Mouse (Mus musculus) MEL (cell line): ENCODE measurements around the gene Gm7257. TPM values are rescaled to one million over a fixed set of nuclear protein-coding genes. Genes with fewer than 3 reads are reported as not detected.

Experiments used
- DNase-seq: peaks from one replicate; pipeline ENCODE4 v3.0.0; 2011; ENCODE audit warnings: low read depth, low spot score
- H3K27ac ChIP-seq: 2 replicates; pipeline ENCODE4 v1.5.1; 2012; ENCODE audit warnings: low read depth, mild to moderate bottlenecking, control low read depth, low read length, moderate library complexity; ENCODE audit not compliant: control insufficient read depth
- H3K27me3 ChIP-seq, 2 experiments: fragments of 150-350 bp in 1 of 2; sonication (generic) in 1 of 2; 2 replicates each; pipeline ENCODE4 v1.6.1; 2012; ENCODE audit warnings: low read length in 2 of 2, mild to moderate bottlenecking in 2 of 2, improper control_type of control experiment in 1 of 2, moderate library complexity in 1 of 2; ENCODE audit not compliant: insufficient read depth in 2 of 2, control insufficient read depth in 1 of 2
- H3K36me3 ChIP-seq, 2 experiments: 2 replicates each; pipeline ENCODE4 v1.6.1; 2012 to 2014; ENCODE audit warnings: low read length in 2 of 2, improper control_type of control experiment in 1 of 2, inconsistent platforms in 1 of 2, mild to moderate bottlenecking in 1 of 2; ENCODE audit not compliant: insufficient read depth in 2 of 2, control insufficient read depth in 1 of 2
- H3K4me1 ChIP-seq, 2 experiments: fragments of 150-350 bp in 1 of 2; sonication (generic) in 1 of 2; 2 replicates each; pipeline ENCODE4 v1.6.1; 2012; ENCODE audit warnings: low read length in 2 of 2, improper control_type of control experiment in 1 of 2, mild to moderate bottlenecking in 1 of 2; ENCODE audit not compliant: insufficient read depth in 2 of 2, control insufficient read depth in 1 of 2
- H3K4me3 ChIP-seq, 2 experiments: fragments of 150-350 bp in 1 of 2; sonication (generic) in 1 of 2; 2 replicates each; pipeline ENCODE4 v1.5.1; 2012; ENCODE audit warnings: low read depth in 2 of 2, low read length in 2 of 2, mild to moderate bottlenecking in 2 of 2, moderate library complexity in 2 of 2, control low read depth in 1 of 2, improper control_type of control experiment in 1 of 2; ENCODE audit not compliant: control insufficient read depth in 1 of 2, insufficient read depth in 1 of 2
- H3K79me2 ChIP-seq: 2 replicates; pipeline ENCODE4 v1.6.1; 2012; ENCODE audit warnings: mild to moderate bottlenecking, low read length, moderate library complexity; ENCODE audit not compliant: control insufficient read depth, poor library complexity, insufficient read depth
- H3K9ac ChIP-seq: 2 replicates; pipeline ENCODE4 v1.6.1; 2012; ENCODE audit warnings: low read depth, mild to moderate bottlenecking, control low read depth, low read length, moderate library complexity; ENCODE audit not compliant: control insufficient read depth, poor library complexity, severe bottlenecking
- H3K9me3 ChIP-seq: fragments of 150-350 bp; sonication (generic); replicated peaks from 2 replicates; pipeline ENCODE4 v1.6.1; 2012; ENCODE audit warnings: mild to moderate bottlenecking, low read length, improper control_type of control experiment, moderate library complexity; ENCODE audit not compliant: insufficient read depth
- CHD1 ChIP-seq: IDR thresholded peaks from 2 replicates; pipeline ENCODE4 v1.6.1; 2012; ENCODE audit warnings: low read depth, mild to moderate bottlenecking, inconsistent platforms, low read length, improper control_type of control experiment
- CHD2 ChIP-seq: IDR thresholded peaks from 2 replicates; pipeline ENCODE4 v1.6.1; 2011; ENCODE audit warnings: low read length, improper control_type of control experiment
- ELF1 ChIP-seq: IDR thresholded peaks from 2 replicates; pipeline ENCODE4 v1.6.1; 2014; ENCODE audit warnings: low read depth, mild to moderate bottlenecking, inconsistent platforms, low read length, improper control_type of control experiment, moderate library complexity
- GATA1 ChIP-seq: IDR thresholded peaks from 2 replicates; pipeline ENCODE4 v1.6.1; 2011; ENCODE audit warnings: low read depth, low read length, improper control_type of control experiment
- MAZ ChIP-seq: IDR thresholded peaks from 2 replicates; pipeline ENCODE4 v1.6.1; 2012; ENCODE audit warnings: low read depth, mild to moderate bottlenecking, inconsistent platforms, low read length, improper control_type of control experiment
- MXI1 ChIP-seq: IDR thresholded peaks from 2 replicates; pipeline ENCODE4 v1.6.1; 2011; ENCODE audit warnings: mild to moderate bottlenecking, low read depth, low read length, improper control_type of control experiment
- NELFE ChIP-seq: IDR thresholded peaks from 2 replicates; pipeline ENCODE4 v1.6.1; 2011; ENCODE audit warnings: low read depth, low read length, improper control_type of control experiment
- POLR2AphosphoS2 ChIP-seq: IDR thresholded peaks from 2 replicates; pipeline ENCODE4 v1.6.1; 2011; ENCODE audit warnings: low read length, improper control_type of control experiment
- RCOR1 ChIP-seq: IDR thresholded peaks from 2 replicates; pipeline ENCODE4 v1.6.1; 2012; ENCODE audit warnings: low read depth, mild to moderate bottlenecking, inconsistent platforms, low read length, improper control_type of control experiment
- USF1 ChIP-seq: IDR thresholded peaks from 2 replicates; pipeline ENCODE4 v1.6.1; 2014; ENCODE audit warnings: low read depth, mild to moderate bottlenecking, inconsistent platforms, low read length, improper control_type of control experiment, moderate library complexity
- USF2 ChIP-seq, 2 experiments: IDR thresholded peaks; 2 replicates each; pipeline ENCODE4 v1.6.1; 2011 to 2012; ENCODE audit warnings: improper control_type of control experiment in 2 of 2, low read length in 2 of 2, borderline replicate concordance in 1 of 2, inconsistent platforms in 1 of 2, low read depth in 1 of 2, mild to moderate bottlenecking in 1 of 2; ENCODE audit not compliant: insufficient read depth in 1 of 2
- ZKSCAN1 ChIP-seq: IDR thresholded peaks from 2 replicates; pipeline ENCODE4 v1.6.1; 2012; ENCODE audit warnings: low read depth, mild to moderate bottlenecking, inconsistent platforms, low read length, improper control_type of control experiment, moderate library complexity
- polyA plus RNA-seq, 2 experiments: library from polyadenylated mRNA; stranded (reverse) in 1 of 2; unstranded in 1 of 2; fragments of >175 nt in 1 of 2; fragments of >200 nt in 1 of 2; gene quantifications; 2 replicates each; pipeline versions ENCODE4 v1.2.1 to v1.2.4; 2012; ENCODE audit warnings: low replicate concordance in 2 of 2, low read depth in 1 of 2; ENCODE audit not compliant: insufficient read length in 2 of 2, insufficient read depth in 1 of 2, missing spikeins in 1 of 2
- total RNA-seq: library from RNA; depleted of rRNA; stranded (reverse); fragments of 300-350 nt; gene quantifications from 2 replicates; pipeline ENCODE4 v1.2.3, GENCODE M21; 2012; rRNA removed

Gm7257 gene
- total and polyA plus RNA-seq, 3 experiments = not detected

- Histone ChIP-seq H3K27ac (no peak overlapping the region), H3K4me3 (no peak overlapping the region), H3K79me2 (no peaks in the 10 kb centered on the region), H3K27me3 (no peaks in the 10 kb centered on the region), H3K4me1 (no peaks in the 10 kb centered on the region), H3K36me3 (no peaks in the 10 kb centered on the region), H3K9ac (no peak overlapping the region), H3K9me3 (no peaks in the 10 kb centered on the region)
- no peak for DNase-seq
- no peak for TF ChIP-seq GATA1
- no peak for TF ChIP-seq POLR2AphosphoS2
- no peak for TF ChIP-seq CHD2
- no peak for TF ChIP-seq NELFE
- no peak for TF ChIP-seq ZKSCAN1
- no peak for TF ChIP-seq USF1
- TF ChIP-seq ELF1 = no peak
- TF ChIP-seq MAZ = no peak
- TF ChIP-seq USF2 (IDR thresholded peaks at IDR 0.05; ENCODE audit: borderline replicate concordance in 1 of 2, insufficient read depth in 1 of 2, low read depth in 1 of 2, low read length in 2 of 2) = no peak
- no peak for TF ChIP-seq MXI1
- no peak for TF ChIP-seq CHD1
Measured at GRCm38 (mm10) chr9:36435051-36435764, 3.5 kb downstream of the Gm7257 start.

GRCm38 (mm10) chr9:36475338-36475737, 43.7 kb downstream of the Gm7257 start, which contains the start of gene Gm9513:
Gene Gm9513 (plus strand): TSS chr9:36475638.
- no peaks in the 10 kb centered on the region for H3K79me2 ChIP-seq
- no peak within 1 kb of the TSS for H3K9ac ChIP-seq
- no peaks in the 10 kb centered on the region for H3K9me3 ChIP-seq
- H3K27ac ChIP-seq = no peak within 1 kb of the TSS
- no peak within 1 kb of the TSS for H3K4me3 ChIP-seq
- H3K27me3 ChIP-seq = no peaks in the 10 kb centered on the region
- TF ChIP-seq USF1 = no peak
- no peak for TF ChIP-seq RCOR1
- H3K36me3 ChIP-seq = no peaks in the 10 kb centered on the region
- no peak for DNase-seq
- H3K4me1 ChIP-seq = no peaks in the 10 kb centered on the region

Other genes with a start within 250 kb of the Gm7257 start
- gene Gm9513, start 43.8 kb downstream of the Gm7257 start, total RNA-seq = not detected in 2 replicates
- not detected for gene Gm9513, start 43.8 kb downstream of the Gm7257 start, polyA plus RNA-seq
- not detected in 2 replicates for gene Gm5615, start 110.1 kb downstream of the Gm7257 start, total RNA-seq
- gene Gm5615, start 110.1 kb downstream of the Gm7257 start, polyA plus RNA-seq = not detected
- gene Gm17689, start 150.8 kb downstream of the Gm7257 start, total RNA-seq = not detected in 2 replicates
- not detected for gene Gm17689, start 150.8 kb downstream of the Gm7257 start, polyA plus RNA-seq
- gene A630095E13Rik, start 211.5 kb downstream of the Gm7257 start, total RNA-seq = not detected in 2 replicates
- gene A630095E13Rik, start 211.5 kb downstream of the Gm7257 start, polyA plus RNA-seq = not detected